Mouse (Mus musculus) CH12F3 (cell line): ENCODE results near the gene Ttc41.
"Not testable (repeated sequence)": the region's sequence is repeated elsewhere in the genome, so short reads cannot be mapped to it uniquely, and the experiment has no call there.

Experiments used
- in situ Hi-C: fragments of 300-500 bp; cut with MboI; formaldehyde crosslinking; loops from 2 replicates; pipeline ENCODE4 v1.14.3; 2020; ENCODE audit warnings: low sequenced_read_pairs

The Ttc41 gene

DNA sequence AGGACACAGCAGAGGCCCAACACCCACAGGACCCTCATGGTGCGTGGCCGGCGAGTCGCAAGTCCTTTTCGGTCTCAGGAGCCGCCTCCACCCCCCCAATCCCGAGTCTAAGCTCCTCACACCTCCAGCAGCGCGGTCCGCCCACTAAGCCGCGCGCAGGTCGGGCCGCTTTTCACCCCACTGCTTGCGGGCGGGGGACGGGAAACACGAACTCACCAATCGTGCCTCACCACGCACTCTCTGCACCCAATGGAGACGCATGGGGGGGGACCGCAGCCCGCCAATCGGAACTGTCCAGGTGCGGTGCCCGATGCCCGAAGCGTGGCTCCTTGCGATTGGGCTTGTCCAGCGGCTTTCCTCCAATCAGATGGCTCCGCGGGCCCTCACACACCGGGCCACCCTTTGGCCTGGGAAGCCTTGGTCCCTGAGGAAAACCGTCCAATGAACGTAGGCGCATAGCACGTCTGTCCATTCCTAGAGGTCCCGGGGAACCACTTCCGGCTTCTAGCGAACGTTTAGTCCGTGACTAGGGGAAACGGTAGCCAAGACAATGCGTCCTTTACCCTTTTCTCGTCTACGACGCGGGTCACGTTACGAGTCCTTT is at the start of gene Ttc41, which contains the start of gene Hsp90b1:
Ttc41 (plus strand) TSS at position 494 of the 604 bp plus-strand sequence.
Hsp90b1 (minus strand) TSS at position 192 of the 604 bp plus-strand sequence.
- in situ Hi-C loops: no loop called here

DNA sequence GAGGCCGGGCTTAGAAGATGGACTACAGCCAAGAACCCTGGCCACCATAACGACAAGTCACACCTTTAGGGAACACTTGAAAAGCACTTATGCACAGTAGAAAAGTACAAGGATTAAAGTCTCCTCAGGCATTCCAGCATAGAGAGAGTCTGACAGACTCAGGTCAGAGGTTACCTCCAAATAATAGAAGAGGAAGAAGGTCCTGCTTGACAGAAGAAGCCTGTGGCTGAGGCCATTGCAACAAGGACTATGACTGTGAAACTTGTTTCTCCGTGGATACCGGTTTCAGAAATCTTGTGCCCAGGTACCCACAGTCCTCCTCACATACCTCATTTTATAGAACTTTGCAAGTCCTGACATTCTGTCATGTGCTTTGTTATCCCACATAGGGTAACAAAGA is 35.1 kb upstream of the Ttc41 start:
- in situ Hi-C loops: not testable (repeated sequence)

DNA sequence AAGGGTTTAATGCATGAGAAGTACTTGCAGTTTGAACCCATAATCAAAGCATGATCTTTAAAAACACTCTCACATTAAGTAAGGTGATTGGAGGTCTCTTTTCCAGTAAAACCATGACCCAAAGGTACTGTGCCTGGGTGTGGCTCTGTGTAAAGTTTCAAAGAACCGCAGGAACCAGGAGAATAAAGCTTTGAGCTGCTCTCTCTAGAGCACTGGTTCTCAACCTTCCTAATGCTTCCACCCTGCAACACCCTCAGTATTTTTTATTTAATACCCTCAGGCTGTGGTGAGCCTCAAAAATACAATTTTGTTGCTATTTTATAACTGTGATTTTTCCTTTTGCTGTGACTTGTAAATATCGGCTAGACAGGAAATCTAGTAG is 20.8 kb upstream of the Ttc41 start:
- in situ Hi-C loops: not testable (repeated sequence)

DNA sequence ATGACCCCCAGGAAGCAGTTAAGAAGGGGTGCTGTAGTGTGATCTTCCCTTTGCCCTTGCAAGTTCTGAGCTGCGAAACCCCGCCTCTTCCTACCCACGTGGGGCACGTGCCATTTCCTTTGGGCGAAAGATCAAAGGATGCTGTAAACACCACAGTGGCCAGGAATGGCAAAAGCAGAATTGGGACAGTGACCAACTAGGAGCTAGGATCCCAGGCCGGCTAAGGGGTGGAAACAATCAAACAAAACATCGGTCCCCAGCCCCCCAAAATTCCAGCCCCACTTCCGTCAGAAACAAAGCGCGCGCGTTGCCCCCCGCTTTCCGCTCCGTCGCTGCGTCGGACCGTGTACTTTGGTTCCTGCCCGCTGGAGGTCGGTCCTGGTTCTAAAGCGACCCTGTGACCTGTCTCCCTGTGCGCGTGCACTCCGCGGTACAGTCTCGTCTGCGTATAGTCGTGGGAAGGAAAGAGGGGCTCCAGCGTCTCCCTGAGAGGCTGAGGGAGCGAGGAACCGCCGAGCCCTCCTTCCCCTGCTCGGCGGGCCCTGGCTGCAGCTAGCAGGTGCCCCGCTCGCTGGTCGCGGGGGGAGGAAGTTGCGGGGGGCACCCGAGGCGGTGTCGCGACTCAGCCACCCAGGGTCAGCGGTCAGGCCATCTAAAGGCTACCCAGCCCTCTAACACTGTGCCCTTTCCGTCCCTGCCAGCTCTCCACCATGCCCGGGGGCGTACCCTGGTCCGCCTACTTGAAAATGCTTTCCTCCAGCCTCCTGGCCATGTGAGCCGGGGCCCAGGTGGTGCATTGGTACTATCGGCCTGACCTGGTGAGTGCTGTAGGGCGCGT is 20.2 kb upstream of the Ttc41 start:
- in situ Hi-C loops: not testable (repeated sequence)

DNA sequence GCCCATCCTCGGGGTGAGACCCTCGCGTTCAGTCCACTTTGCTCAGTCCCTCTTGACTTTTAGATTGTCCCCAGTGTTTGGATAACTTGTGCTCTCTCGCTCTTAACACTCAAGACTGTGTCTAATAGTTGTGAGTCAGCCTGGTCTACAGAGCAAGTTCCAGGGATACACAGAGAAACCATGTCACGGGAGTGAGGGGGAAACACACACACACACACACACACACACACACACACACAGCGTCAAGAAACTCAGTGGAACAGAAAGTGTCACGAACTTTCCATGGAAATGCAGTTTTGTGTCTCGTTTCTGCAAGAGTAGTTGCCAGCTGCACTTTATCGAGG is 19.6 kb upstream of the Ttc41 start:
- in situ Hi-C loops: not testable (repeated sequence)

DNA sequence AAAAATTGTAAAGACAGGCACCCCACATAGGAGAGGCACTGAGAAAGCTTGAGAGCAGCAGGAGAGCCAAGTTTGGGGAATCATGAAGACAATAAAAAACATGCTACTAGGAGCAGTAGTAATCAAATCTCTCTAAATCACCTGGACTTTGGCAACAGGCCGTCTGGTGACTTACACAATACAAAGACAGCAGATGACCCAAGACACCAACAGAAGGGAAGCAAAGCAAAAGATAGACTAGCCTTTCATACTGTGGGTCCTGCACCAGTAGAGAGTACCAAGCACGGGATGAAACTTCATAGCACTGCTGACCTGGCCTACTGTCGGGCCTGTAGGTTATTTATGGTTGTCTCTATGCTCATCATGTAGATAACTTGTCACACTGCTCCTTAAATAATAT is 5.4 kb upstream of the Ttc41 start:
- in situ Hi-C loops: no loop called here

DNA sequence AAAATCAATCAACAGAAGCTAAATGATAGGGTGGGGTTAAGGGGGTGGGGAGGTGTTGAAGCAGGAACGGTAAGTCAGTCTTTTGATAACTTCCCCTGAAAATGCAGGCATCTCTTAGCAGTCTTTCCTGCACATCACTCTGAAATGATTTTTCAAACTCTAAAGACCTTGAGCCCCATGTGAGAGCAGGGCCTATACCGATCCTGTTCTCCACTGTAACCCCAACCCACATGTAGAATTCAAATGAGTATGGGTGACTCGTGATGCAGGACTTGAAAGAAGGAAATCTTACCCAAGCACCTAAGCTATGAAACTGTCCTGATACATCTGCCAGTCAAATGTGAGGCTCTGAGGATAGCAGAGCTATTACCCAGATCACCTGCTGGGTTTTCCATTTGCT is 4.6 kb upstream of the Ttc41 start:
- in situ Hi-C loops: no loop called here

DNA sequence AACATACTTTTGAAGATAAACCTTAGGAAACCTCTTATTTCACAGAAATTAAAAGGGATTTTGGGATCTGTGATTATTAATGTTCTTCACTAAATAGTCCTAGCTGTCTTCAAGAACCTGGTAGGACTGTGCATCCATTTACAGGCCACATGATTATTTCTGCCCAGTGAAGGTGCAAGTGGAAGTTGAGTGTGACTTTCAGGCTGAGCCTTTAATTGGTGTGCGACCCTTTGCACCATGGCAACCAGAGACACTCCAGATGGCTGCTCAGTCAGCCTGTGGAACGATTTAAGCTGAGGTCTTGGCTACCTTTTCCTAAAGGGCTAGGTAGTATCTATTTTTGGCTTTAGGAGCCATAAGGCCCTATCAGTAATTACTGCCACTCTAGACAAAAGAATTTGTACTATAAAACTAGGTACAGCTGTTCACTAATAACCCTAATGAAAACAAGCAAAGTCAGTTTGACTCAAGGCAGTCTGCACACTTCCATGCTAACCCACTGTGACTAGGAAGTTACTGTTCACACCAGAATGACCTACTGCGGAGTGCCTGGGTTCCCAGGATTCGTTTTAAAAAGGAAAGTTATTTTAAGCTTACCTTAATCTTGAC is 3.2 kb upstream of the Ttc41 start:
- in situ Hi-C loops: no loop called here

DNA sequence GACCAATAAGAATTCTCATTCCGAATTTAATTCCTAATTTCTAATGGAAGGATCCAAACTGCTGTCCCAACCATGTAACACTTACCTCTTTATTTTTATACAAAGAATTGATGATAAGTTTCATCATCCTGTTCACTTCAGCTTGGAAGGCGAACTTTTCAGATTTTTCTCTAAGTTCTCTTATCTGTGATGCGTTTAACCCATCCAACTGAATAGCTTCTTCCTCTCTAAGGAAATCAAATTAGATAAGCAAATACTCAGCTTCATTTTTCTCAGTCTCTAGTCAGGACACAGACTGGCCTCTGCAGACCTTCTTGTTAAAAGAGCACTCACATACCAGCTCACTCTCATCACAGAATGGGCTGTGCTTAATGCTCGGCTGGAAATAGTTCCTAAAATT is 2.2 kb upstream of the Ttc41 start:
- in situ Hi-C loops: no loop called here

DNA sequence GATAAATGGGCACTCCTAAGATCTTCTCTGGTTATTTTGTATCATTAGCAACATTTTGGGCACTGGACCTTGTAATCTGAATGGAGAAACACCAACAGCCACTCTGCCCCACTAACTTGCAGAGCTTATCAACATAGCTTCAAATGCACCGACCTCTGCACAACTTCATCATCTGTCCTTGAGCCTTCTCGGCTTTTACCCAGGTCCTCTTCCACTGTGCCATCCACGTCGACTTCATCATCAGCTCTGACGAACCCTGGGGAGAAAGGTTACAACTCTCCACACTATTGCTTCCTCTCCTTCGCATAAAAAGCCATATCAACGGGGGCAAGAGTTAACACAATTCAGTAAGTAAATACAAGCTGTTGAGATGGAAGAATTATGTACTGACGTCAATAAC is 1.5 kb upstream of the Ttc41 start:
- in situ Hi-C loops: no loop called here

DNA sequence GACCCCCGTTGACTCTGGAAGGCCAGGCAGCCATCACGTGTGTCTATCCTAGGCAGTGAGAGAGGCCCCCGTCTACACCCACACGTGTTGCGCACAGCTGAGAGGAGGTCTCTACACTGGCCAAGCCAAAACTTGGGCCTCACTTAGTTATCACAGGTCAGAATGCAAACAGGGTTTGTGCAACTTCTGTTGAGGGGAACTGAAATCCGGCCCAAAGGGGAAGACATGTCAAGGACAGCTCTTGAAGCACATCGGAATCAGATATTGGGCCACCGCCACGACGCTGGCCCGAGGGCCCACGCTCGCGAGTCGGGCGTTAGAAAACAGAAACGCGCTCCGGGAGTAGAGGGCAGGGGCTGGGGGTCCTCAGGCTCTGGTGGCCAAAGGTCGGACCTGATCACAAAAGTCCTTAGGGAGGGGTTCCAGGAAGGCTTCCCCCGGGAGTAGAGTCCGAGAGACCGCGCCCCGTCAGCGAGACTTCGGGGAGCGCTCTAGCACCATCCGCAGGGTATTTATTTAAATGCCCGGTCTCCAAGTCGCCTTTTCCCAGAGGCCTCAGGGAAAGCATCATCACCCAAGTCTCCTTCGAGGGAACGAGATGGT is 921 bp upstream of the Ttc41 start:
- in situ Hi-C loops: no loop called here

DNA sequence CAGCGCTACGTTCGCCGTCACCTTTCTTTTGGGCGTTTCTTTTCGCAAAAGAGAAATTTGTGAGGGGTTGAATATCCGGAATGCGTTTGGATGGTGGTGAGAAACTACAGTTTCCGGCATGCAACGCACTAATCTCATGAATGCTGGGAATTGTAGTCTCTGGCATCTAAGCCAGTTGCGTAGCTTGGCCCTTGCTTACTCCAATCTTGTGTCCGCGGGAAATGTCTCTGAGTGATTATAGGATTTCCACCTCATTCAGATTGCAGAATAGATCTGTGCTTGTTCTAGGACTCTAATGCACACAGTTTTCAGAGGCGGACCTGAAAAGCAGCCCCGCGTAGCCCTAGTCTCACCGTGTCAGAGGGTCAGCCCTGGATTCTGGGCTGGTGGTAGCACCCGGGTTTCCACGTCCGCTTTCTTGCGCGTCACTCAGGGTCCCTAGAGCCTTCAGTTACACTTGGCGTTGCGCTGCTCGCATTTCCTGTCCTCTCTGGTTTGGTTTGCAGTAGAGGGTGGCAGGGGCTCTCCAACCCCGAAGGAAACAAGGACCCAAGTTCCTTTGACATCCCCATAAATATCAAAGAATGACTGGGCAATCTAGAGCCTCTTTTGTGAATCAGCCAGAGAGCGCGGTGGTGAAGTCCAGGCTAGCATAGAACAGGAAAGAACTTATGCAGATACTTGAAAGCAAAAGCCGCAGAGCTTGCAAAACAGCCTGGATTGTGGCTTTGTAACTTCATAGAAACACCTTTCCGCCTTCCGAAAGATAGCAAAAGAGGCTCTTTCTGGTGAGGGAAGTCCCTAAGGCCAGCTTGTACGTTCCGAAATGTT is 526 bp downstream of the Ttc41 start:
- in situ Hi-C loops: no loop called here

DNA sequence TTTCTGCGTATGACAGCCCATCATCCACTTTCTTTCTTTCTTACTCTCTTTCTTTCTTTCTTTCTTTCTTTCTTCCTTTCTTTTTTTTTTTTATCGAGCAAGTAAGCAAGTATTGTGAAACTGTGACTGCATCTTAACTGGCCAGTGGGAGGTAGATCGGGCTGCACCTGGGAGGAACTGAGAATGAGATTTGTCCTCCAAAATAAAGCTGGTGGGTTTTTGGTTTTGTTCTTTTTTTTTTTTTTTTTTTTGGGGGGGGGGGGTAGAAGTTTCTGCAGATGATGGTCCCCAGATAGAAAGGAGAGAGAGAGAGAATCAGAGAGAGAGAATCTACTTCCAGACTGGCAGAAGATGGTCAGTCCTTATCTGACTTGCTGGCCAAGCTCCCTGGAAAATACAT is 1.5 kb downstream of the Ttc41 start:
- in situ Hi-C loops: no loop called here

DNA sequence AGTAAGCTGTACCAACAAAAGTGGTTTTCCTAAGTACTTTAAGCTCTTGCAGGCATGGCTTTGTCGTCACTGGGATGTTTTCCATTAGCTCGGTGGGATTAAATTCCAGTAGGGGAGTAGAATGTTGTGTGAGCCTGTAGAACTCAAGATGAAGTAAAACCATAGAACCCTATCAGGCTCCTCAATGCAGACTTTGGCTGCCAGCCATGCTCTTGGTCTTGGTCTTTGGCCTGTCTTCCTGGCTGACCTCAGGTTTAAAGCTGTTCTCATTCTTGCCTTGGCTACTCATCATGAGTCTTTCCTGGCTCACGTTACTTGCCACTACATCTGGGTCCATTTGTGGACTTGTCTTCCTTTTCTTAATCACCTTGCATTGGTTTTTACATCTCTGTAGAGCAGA is 6.5 kb downstream of the Ttc41 start:
- in situ Hi-C loops: no loop called here

DNA sequence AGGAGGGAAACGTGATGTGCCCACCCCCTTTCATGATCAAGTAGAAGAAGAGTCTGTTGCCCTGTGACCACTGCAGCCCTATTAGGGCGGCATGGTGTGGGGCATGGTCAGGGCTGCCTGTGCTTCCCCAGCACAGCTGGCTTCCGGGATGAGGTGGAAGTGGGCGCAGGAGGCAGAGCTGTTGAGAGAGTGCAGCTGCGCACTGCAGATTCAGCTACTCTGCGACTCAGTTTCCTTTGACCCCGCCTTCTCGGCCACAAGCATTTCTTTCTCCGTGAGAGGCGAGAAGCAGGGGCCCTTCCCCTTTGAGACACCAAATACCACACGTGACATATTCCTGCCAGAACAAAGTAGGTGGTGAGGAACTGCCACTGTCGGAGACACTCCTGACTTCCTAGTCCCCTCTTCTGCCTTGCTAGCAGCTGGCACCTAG is 22.0 kb downstream of the Ttc41 start:
- in situ Hi-C loops: no loop called here

DNA sequence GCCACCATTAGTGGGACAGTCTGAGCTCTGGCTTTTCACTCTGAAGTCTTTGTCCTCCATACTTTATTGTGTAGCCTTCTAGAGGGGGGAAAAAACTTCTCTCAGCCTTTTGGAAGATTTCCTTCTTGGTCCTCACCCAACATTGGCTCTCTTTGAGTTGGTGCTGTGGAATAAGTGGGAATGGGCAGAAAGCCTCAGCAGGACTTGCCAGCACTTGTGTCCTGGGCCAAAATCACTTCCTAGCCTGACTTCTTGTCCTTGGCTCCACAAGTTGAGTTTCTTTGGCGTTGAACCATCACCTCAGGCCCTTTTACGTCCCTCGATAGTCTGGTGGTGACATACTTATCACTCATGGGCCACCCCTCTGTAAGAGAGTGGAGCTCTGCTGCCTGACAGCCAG is 22.6 kb downstream of the Ttc41 start:
- in situ Hi-C loops: no loop called here

DNA sequence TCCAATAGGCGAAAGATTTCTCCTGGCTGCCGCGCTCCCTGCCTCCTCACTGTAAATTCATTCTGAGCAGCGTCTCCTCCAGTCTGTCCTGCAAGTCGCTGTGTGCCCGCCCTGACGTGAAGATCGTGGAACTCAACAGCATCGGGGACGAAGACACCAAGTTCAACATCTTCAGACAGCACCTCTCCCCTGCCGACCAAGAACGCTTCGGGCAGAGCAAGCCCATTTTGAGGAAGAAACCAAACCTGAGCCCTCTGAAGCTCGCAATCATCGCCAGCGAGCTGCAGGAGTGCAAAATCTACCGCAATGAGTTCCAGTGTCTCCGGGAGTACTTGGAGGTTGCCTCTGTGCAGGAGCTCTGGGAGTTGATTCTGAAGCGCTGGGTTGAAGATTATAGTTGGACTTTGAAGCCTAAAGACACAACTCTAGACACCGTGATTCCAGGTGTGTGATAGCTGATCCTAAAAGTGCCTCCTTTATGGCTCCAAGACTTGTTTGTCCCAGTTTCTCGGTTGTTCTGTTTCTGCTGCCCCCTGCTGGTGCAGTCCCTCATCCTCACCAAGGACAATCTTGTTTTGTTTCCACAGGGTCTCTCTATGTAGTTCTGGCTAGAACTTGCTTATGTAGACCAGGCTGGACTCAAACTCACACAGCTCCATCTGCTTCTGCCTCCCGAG is 25.4 kb downstream of the Ttc41 start:
- in situ Hi-C loops: no loop called here

DNA sequence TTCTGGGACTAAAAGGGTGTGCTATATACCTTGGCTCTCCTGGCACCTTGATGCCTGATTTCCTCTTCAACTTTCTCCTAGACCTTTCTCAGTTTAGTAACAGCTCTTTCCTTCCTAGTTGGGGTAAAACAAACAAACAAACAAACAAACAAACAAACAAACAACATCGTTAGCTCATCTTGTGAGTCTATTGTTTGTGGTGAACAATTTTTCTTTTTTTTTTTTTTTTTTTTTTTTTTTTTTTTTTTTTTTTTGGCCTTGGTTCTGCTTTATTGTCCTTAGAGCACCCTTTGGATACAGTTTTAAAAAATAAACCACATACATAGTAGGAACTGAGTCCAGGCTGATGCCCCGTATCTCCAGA is 25.9 kb downstream of the Ttc41 start:
- in situ Hi-C loops: no loop called here

DNA sequence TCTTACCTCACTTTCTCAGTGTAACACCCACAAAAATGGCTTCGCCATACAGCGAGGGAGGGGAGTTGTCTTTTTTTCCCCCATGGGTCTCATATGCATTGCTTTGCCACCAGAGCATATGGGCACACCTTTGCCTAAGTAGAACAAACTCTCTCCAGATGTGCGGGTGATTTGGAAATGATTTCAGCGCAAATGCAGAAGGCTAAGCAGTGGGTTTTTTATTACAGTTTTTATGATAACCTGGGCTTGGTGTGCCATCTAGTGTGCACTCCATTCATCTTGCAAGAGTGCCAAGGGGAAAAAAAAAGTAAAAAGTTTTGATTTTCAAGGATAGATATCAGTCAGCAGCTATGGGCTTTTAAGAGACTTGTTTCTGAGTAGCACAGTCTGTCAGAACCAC is 29.4 kb downstream of the Ttc41 start:
- in situ Hi-C loops: no loop called here

DNA sequence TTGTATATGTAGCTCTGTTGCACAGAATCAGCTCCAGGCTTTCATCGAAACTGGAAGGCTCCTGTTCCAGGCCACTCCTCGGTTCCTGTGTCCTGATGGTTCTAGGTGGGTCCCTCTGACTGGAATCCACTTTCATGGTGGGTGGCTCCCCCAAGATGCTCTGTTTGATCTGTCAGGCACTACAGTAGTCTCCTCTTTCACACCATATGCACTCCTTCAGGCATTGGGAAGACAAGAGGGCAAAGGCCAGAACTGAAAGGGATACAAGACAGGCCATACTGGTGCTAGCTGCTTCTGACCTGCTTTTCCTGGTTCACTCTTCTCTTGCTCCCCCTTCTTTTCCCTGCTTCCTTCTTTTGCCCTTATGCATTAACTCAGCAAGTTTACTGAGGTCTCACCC is 37.3 kb downstream of the Ttc41 start:
- in situ Hi-C loops: no loop called here
